Comparison of ENCODE assay signal across 7 mouse cellular contexts in genomic region chr11:97279405-97280215, GRCm38 (mm10). TPM values are rescaled to one million over a fixed set of nuclear protein-coding genes. Genes with fewer than 3 reads are reported as not detected.
DNase-seq lines count a peak whose midpoint lies in the region; ATAC-seq and TF ChIP-seq lines count a peak whose summit lies in the region.

No protein-coding gene starts in this region.

- H3K4me3 ChIP-seq in cortical plate, adult 2 months (ENCODE audit: insufficient read depth, low read length), result peak overlapping the region; percentile 84

- peak; percentile 54; the same call in 1 of the 2 replicates for TF ChIP-seq POLR2A in cortical plate, adult 2 months (IDR thresholded peaks at IDR 0.05; ENCODE audit: extremely low read depth, insufficient read depth, low read length)

- peaks cover 2% of the 10 kb centered on the region; the same call in 1 of the 2 replicates for H3K4me1 ChIP-seq in cortical plate, adult 2 months (ENCODE audit: control insufficient read depth, insufficient read depth, low read length)

- DNase-seq in adrenal gland, adult 18-20 months (ENCODE audit: low spot score in 2 of 2), result peak; percentile 50 to 58
- DNase-seq in gastrocnemius, postnatal 10 days, result peak; percentile 47
- DNase-seq in left cerebral cortex, postnatal 25 days (ENCODE audit: low spot score in 2 of 2), result peak; percentile 42 to 64
- DNase-seq in right cerebral cortex, postnatal 36 days (ENCODE audit: low spot score in 2 of 2), result peak; percentile 20 to 30

- no peak for TF ChIP-seq CTCF in cortical plate, adult 2 months (IDR thresholded peaks at IDR 0.05; ENCODE audit: extremely low read depth, insufficient read depth, low read length)

- intact Hi-C loops in left cerebral cortex, postnatal 25 days (cut with DNase I), result loop anchor here (1.0 to 2.0 kb wide), 2 partner anchors 32 to 91 kb away; no protein-coding TSS in a partner anchor

- peak overlapping the region; percentile 100 for H3K27ac ChIP-seq in cortical plate, adult 2 months (ENCODE audit: insufficient read depth, low read length)

- ATAC-seq in inflammation-experienced regulatory T-cells, adult 6 months, result peak; percentile 33
- peak; percentile 63 for ATAC-seq in megakaryocyte-erythroid progenitor cell, adult 5-6 weeks (replicated peaks; ENCODE audit: low FRiP score, low TSS enrichment, poor library complexity, severe bottlenecking)

RNA-seq across cellular contexts. Expression of gene Npepps, which starts 0.8 kb away (rescaled TPM):
- 10 to 100 TPM; 72.7 to 88.5 TPM for total RNA-seq in adrenal gland, adult 18-20 months (2021)
- 81.2 and 88.0 TPM in 2 replicates for polyA plus RNA-seq in cortical plate, adult 2 months (2012; rRNA removed)
- 10 to 100 TPM; 52.1 to 57.5 TPM for total RNA-seq in gastrocnemius, postnatal 10 days (2021)
- polyA plus RNA-seq in inflammation-experienced regulatory T-cells, adult 6 months (2017; shearing (Covaris generic)), result 10 to 100 TPM; 23.4 to 47.0 (median 45.1) TPM
- total RNA-seq in left cerebral cortex, postnatal 25 days (2021), result 100 to 1,000 TPM; 133 to 134 TPM
- total RNA-seq in megakaryocyte-erythroid progenitor cell, adult 5-6 weeks (2014; fragmentation: Nextera tagmentation), result 32.5 and 34.5 TPM in 2 replicates
- total RNA-seq in megakaryocyte-erythroid progenitor cell, adult 5-6 weeks (2017), result 19.8 and 25.0 TPM in 2 replicates

RNA-seq across cellular contexts. Expression of gene Mrpl45, which starts 35.9 kb away (rescaled TPM):
- total RNA-seq in adrenal gland, adult 18-20 months (2021), result 10 to 100 TPM; 29.7 to 40.0 TPM
- polyA plus RNA-seq in cortical plate, adult 2 months (2012; rRNA removed), result 27.7 and 29.5 TPM in 2 replicates
- 10 to 100 TPM; 28.5 to 33.8 TPM for total RNA-seq in gastrocnemius, postnatal 10 days (2021)
- polyA plus RNA-seq in inflammation-experienced regulatory T-cells, adult 6 months (2017; shearing (Covaris generic)), result 10 to 100 TPM; 39.1 to 45.1 (median 39.1) TPM
- total RNA-seq in left cerebral cortex, postnatal 25 days (2021), result 10 to 100 TPM; 27.0 to 27.2 TPM
- 38.2 and 48.4 TPM in 2 replicates for total RNA-seq in megakaryocyte-erythroid progenitor cell, adult 5-6 weeks (2014; fragmentation: Nextera tagmentation)
- total RNA-seq in megakaryocyte-erythroid progenitor cell, adult 5-6 weeks (2017), result 23.2 and 34.7 TPM in 2 replicates

Comparison
In these comparisons a context has a peak if more than half of its experiments do, and no peak if none do; other contexts are left out.
1. Peak in every context shown above with its lines: DNase-seq, ATAC-seq, H3K4me3 ChIP-seq and H3K27ac ChIP-seq.